Mouse (Mus musculus): ENCODE measurements at regions not wholly inside any gene's neighbourhood (a gene's known extent, or its start where the extent isn't known, plus 50 kb on each side); places are given as distances from the start of the nearest gene placed in this dataset.

DNA sequence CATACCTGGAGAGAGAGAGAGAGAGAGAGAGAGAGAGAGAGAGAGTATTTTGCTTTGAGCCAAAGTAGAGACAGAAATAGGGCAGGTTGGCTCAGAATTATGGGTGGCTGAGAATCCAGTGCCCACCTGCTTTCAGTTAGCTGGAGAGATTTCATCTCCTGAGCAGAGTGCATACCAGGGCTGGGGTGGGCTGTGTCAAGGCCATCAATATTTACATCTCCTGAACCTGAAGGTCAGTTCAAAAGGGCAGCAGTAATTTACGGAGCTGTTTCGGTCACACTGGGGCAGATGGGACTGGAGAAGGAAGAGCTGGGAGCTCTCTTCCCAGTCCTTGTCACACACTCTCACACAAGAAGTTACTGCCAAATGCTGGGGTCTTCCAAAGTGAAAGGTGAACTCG is 286.7 kb downstream of the Sox4 start:
- no peak for TF ChIP-seq CTCF (IDR thresholded peaks at IDR 0.05)
- no peak overlapping the region for H3K27ac ChIP-seq
- H3K4me3 ChIP-seq, result no peak overlapping the region
- intact Hi-C loops (cut with DNase I), result no loop called here
- DNase-seq (ENCODE audit: extremely low spot score in 1 of 2, low spot score in 2 of 2), result no peak

DNA sequence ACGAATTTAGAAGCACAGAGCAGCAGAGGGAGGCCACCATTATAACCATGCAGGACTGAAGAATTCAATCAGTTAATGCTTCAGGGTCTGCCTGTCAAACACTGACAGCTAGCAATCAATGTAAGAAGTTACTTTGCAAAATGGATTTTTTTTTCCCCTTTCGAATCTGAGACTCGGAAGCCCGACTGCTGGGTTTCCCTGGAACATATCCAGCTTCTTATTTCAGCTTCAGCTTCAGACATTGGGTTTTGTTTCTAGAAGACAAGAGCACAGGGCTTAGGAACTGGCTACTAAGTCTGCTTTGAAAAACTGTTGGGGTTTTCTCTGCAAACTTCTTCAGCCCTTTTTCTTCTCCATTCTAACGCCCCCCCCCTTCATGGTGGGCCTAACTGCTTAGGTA is 288.4 kb downstream of the Sox4 start:
- no peak for TF ChIP-seq CTCF (IDR thresholded peaks at IDR 0.05)
- intact Hi-C loops (cut with DNase I), result no loop called here
- Histone ChIP-seq H3K4me3 (no peak overlapping the region), H3K27ac (no peak overlapping the region)
- no peak for DNase-seq (ENCODE audit: extremely low spot score in 1 of 2, low spot score in 2 of 2)

DNA sequence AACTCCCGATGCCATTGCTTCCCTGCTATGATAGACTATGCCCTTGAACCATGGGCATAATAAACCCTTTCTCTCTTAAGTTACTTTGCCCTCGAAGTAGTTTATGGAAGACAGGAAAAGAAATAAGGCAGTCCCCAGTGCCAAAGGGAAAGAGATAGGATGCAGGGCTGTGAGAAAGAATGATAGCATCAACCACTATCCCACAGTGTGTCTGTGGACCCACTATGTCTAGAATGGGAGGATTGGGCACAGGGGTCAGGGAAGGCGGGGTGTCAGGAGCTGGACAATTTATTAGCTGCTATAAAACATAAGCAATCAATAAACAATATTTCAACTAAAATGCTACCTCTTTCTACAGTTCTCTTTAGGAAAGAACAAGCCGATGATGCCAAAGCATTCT is 288.8 kb downstream of the Sox4 start:
- no peak for TF ChIP-seq CTCF (IDR thresholded peaks at IDR 0.05)
- DNase-seq (ENCODE audit: extremely low spot score in 1 of 2, low spot score in 2 of 2), result no peak
- Histone ChIP-seq H3K4me3 (no peak overlapping the region), H3K27ac (no peak overlapping the region)
- intact Hi-C loops (cut with DNase I), result no loop called here

DNA sequence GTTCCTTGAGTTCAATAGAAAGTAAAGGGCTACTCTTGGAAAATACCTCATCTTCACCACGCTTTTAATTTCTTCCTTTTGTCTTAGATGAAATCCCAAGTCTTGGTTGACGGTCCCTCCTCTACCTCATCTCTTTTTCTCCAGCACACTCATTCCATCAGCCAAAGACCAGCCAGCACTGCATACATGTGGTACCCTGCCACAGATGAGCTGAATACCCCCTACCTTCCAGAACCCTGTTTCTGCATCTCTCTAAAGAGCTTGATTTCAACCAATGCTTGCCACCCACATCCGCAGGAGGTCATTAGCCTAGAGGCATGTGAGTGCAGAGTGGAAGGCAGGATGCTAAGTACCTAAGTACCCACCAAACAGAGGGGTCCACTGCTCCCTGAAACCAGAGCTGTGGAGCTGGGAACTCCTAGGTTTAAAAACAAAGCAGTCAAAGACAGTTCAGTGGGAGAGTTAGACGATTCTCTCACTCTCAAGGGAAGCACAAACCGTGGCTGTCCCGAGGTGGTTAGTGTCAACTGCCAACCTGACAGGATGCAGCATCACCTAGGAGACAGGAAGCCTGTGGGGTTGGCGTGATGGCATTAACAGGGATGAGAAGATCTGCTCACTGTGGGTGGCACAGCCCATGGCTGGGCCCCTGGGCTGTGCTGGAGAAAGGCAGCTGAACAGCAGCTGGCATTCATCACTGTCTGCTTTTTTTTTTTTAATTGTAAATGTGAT is 289.4 kb downstream of the Sox4 start:
- TF ChIP-seq CTCF (IDR thresholded peaks at IDR 0.05), result no peak
- no peak overlapping the region for H3K27ac ChIP-seq
- H3K4me3 ChIP-seq, result no peak overlapping the region
- intact Hi-C loops (cut with DNase I), result no loop called here
- no peak for DNase-seq (ENCODE audit: extremely low spot score in 1 of 2, low spot score in 2 of 2)

DNA sequence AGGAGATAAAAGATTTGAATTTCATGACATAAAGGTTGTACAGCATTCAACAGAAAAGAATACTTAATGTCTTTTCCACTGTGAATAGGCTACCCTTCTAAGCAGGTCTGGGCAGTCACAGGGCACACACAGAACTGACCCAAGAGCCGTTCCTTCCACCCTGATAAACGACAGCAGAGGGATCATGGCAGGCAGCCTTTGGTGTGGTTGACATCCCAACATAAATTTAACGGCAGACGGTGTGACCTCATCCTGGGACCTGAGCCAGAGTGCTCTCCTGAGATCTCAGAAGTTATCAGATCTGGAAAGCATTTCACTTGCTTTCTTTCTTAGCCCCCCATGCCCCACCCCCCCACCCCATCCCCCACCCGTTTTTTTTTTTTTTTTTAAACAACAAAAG is 290.1 kb downstream of the Sox4 start:
- Histone ChIP-seq H3K27ac (no peak overlapping the region), H3K4me3 (no peak overlapping the region)
- no peak for TF ChIP-seq CTCF (IDR thresholded peaks at IDR 0.05)
- intact Hi-C loops (cut with DNase I), result no loop called here
- no peak for DNase-seq (ENCODE audit: extremely low spot score in 1 of 2, low spot score in 2 of 2)

DNA sequence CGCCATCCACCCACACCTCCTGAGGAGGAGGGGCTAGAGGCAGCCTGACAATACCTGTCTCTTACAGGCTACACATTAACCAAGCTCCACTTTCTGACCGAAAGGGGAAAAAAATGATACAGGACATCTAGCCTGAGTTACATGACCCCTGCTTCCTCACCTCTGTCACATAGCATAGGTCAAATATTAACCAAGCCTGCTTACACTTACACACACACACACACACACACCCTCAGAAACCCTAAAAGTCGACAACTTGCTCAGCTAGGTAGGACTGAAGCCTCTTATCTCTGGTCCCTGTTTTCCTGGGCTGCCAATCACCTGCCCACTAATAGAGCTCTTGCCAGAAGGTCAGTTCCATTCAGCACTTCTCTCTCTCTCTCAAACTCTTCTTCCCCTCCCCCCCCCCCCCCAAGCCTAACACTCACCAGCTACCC is 291.2 kb downstream of the Sox4 start:
- TF ChIP-seq CTCF (IDR thresholded peaks at IDR 0.05), result no peak
- no peak for DNase-seq (ENCODE audit: extremely low spot score in 1 of 2, low spot score in 2 of 2)
- H3K4me3 ChIP-seq, result no peak overlapping the region
- intact Hi-C loops (cut with DNase I), result no loop called here
- H3K27ac ChIP-seq, result no peak overlapping the region

DNA sequence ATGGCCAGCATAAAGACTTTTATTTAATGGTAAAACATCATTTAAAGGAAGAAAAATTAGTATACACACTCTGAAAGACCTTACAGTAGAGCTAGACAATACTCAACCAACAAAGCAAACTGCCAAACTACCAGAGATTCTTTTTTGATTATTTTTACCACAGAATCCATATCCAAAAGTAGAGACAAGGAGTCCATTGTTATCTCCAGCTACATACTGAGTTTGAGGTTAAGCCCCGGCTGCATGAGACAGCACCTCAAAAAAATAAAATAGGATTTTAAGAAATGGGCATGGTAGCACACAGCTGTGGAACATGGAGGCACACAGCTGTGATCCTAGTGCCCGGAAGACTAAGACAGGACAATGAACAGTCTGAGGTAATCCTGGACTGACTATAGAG is 293.4 kb downstream of the Sox4 start:
- no peak for DNase-seq (ENCODE audit: extremely low spot score in 1 of 2, low spot score in 2 of 2)
- H3K4me3 ChIP-seq, result no peak overlapping the region
- no peak for TF ChIP-seq CTCF (IDR thresholded peaks at IDR 0.05)
- H3K27ac ChIP-seq, result no peak overlapping the region
- intact Hi-C loops (cut with DNase I), result no loop called here

DNA sequence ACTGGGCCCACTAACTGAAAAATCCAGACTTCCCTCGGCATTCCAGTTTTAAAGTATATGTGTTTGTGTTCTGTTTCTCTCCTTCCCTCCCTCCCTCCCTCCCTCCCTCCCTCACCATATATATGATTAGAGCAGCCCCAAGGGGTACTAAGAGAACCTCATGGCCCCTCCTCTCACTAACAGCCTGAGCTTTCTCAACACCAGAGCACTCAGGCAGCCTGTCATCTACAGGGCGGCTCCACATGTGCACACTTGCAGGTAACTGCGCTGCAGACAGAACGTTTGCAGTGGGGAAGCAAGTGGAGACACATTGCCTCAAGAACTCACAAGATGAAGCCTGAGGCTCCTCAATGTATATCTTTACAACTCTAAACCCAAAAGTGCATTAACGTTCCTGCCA is 294.9 kb downstream of the Sox4 start:
- Histone ChIP-seq H3K4me3 (no peak overlapping the region), H3K27ac (no peak overlapping the region)
- intact Hi-C loops (cut with DNase I), result no loop called here
- no peak for DNase-seq (ENCODE audit: extremely low spot score in 1 of 2, low spot score in 2 of 2)
- no peak for TF ChIP-seq CTCF (IDR thresholded peaks at IDR 0.05)

DNA sequence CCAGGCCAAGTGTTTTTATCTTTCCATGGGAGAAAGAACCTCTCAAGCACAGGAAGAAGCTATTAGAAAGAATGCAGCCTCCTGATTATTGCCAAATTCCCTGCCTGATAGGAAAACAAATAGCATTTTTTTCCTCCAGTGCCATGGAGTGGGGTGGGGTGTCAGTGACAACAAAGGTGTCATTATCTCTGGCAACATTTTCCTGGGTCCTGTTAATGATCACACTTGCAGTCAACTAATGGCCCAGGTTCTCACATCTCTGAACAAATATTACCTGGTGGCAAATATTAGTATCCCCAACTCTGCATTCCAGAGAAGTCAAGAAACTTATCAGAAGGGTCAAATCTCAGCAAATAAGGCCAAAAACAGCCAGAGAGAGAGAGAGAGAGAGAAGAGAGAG is 298.6 kb downstream of the Sox4 start:
- no peak for DNase-seq (ENCODE audit: extremely low spot score in 1 of 2, low spot score in 2 of 2)
- intact Hi-C loops (cut with DNase I), result no loop called here
- H3K4me3 ChIP-seq, result no peak overlapping the region
- TF ChIP-seq CTCF (IDR thresholded peaks at IDR 0.05), result no peak
- H3K27ac ChIP-seq, result no peak overlapping the region

DNA sequence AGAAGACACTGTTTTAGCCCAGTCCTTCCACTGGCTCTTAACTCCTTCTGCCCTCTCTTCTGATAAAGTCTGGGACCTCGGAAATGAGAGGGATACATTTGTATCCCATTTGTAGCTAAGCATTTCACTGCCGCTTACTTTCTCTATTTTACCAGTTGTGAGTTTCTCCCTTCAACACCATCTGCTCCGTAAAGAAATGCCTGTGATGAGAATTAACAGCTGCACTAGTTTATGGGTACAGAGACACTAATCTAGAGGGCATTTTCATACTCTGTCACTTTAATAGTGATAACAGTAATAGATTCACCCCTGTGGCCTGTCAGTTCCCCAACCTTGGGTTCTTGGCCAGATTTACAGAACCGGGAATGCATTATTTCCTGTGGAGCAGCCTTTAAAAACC is 300.2 kb downstream of the Sox4 start:
- no peak for DNase-seq (ENCODE audit: extremely low spot score in 1 of 2, low spot score in 2 of 2)
- Histone ChIP-seq H3K4me3 (no peak overlapping the region), H3K27ac (no peak overlapping the region)
- TF ChIP-seq CTCF (IDR thresholded peaks at IDR 0.05), result no peak
- intact Hi-C loops (cut with DNase I), result no loop called here

DNA sequence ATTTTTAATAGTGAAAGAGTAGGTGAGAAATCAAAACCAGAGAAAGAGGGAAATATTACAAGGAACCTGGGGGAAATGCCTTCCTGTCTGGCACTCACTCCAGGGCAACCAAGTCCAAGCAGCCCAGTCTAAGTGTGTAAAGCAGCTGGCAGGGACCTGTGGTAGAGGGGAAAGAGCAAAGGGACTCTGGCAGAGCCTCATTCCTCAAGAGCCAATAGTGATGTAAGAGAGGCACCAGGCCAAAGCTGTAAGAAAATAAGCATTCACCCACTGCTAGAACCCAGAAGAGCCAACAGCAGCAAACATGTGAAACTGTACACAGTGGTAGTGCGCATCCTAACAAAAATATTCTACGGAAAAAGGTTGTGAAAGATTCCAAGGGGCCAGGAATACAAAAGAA is 301.7 kb downstream of the Sox4 start:
- no peak for TF ChIP-seq CTCF (IDR thresholded peaks at IDR 0.05)
- DNase-seq (ENCODE audit: extremely low spot score in 1 of 2, low spot score in 2 of 2), result peak in 1 of 2 experiments; percentile 9
- intact Hi-C loops (cut with DNase I), result no loop called here
- no peak overlapping the region for H3K27ac ChIP-seq
- H3K4me3 ChIP-seq, result no peak overlapping the region

DNA sequence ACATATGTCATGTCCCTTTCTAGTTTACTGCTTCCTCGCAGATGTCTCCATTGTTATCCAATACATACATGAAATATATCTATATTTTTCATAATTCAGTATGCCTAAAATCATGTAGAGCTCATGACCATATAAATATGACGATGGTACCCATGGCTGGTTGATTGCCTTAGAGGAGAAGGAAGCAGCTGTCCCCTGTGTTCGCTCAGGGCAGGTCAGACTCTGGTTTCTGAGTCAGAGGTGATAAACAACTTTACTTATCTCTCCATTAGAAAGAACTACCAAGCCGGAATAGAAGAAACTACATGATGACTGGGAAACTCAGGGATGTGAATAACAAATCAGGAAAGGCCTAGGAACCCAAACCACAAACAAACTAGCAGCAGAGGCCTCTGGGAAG is 307.6 kb downstream of the Sox4 start:
- H3K4me3 ChIP-seq, result no peak overlapping the region
- H3K27ac ChIP-seq, result no peak overlapping the region
- DNase-seq (ENCODE audit: extremely low spot score in 1 of 2, low spot score in 2 of 2), result no peak
- TF ChIP-seq CTCF (IDR thresholded peaks at IDR 0.05), result no peak
- intact Hi-C loops (cut with DNase I), result no loop called here

DNA sequence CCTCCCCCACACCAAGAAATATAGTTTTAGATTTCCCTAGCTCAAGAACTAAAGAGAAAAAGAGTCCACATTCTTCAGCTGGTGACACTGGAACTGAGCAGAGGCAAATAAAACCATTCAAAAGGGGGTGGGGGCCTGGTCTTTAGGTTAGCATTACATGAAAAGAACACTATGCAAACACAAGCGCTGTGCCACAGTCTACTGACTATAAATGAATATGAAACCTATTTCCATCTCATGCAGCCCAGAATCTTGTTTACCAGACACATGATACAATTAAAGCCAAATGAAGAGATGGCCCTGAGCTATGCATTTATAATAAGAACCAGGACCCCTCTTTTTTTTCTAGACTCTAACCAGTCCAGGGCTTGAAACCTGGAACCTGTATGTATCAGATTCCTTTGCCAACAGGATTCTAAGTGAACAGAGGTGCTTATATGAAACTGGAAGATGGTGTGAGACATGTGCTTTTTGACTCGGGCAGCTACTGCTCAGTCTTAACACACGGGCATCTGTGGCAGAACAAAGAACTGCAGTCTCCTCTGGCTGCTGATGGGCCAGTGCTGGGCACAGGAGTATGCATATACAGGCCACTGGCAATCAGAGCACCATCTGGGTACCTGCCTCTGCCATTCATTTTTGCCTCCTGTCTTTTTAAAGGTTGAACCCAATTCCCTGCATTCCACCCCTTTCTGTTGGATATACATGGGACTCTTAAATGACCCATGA is 308.5 kb downstream of the Sox4 start:
- Histone ChIP-seq H3K4me3 (no peak overlapping the region), H3K27ac (no peak overlapping the region)
- no peak for DNase-seq (ENCODE audit: extremely low spot score in 1 of 2, low spot score in 2 of 2)
- intact Hi-C loops (cut with DNase I), result no loop called here
- no peak for TF ChIP-seq CTCF (IDR thresholded peaks at IDR 0.05)

Measured in left cerebral cortex, adult 2 months (tissue).